Mouse (Mus musculus) gastrocnemius, postnatal 36 days (tissue): ENCODE measurements around the gene Vmo1. TPM values are rescaled to one million over a fixed set of nuclear protein-coding genes. Genes with fewer than 3 reads are reported as not detected.
"Not testable (repeated sequence)": the region's sequence is repeated elsewhere in the genome, so short reads cannot be mapped to it uniquely, and the experiment has no call there.

Experiments
- DNase-seq, 2 experiments: peaks; one replicate each; pipeline ENCODE4 v3.0.0; 2022
- intact Hi-C: fragments of 180-260 bp; cut with DNase I; formaldehyde crosslinking; loops from one replicate; pipeline ENCODE4 v1.15.1; 2025
- total RNA-seq, 2 experiments: library from RNA; stranded (reverse); gene quantifications; 2 replicates each; pipeline ENCODE4 v1.2.3; 2021

Vmo1 gene
- total RNA-seq, 2 experiments from 2014 or later: not detected

DNA sequence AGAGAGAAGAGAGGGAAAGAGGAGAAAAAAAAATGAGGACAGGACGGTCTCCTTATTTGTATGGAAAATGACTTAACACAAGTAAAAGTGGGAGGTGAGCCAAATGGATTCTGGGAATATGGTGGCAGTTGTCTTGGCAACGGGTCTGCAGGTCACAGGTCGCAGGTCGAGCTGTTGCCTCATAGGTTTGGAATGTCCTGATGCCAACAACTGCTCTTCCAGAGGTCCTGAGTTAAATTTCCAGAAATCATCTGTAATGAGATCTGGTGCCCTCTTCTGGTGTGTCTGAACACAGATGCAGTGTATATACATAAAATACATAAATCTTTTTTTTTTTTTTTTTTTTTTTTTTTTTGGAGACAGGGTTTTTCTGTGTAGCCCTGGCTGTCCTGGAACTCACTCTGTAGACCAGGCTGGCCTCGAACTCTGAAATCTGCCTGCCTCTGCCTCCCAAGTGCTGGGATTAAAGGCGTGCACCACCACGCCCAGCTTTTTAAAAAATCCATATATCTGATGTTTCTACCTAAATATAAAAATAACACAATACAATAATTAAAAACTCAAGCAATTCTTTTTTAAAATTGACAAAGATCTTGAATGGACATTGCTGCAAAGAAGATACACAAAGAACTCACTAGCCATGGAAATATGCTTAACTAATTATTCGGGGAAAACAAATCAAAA is 9.0 kb upstream of the Vmo1 start:
- intact Hi-C loops, DNase-seq: not testable (repeated sequence)

DNA sequence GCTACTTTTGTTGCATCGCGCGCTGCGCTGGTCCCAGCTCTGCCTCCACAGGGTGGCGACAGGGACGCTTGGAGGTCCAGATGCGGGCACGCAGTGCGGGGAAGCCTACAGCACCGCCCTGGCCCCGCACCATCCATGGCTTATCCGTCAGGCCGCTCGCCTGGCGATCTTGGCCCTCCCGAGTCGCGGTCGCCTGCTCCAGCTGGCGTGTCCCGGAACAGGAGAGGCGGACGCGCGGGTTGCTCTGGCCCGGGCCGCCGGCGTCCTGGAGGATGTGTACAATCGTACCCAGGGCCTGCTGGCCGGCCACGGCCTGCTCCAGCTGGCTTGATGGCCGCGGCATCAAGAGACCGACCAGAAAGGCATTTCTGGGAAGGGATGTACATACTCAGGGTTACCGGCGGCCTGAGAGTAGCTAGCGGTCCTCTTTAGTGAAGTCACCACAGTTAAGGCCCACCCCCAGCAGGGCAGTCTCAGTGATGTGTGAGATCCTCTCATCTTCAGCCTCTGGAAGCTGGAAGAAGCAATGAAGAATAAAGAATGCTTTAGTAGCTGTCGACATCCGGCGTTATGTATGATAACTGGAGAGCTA is 5.9 kb upstream of the Vmo1 start:
- intact Hi-C loops: no loop called here
- DNase-seq: peak; percentile 34 to 64

DNA sequence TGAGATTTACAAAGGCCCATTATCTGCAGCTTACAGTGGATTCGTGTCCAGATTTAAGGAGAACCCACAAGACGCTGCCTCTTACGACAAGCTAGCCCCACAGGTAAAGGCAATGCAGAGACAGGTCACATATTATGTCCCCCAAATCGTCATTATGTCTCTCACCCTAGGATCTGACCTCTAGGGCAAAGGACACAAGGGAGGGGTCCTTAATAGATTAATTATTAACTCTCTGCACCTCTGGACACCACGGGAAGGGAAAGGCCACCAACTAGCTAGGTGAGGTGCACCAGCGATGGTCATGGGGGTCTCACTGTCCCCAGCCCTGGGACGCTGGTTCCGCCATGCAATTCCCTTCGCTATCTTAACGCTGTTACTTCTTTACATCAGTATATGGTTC is 4.5 kb upstream of the Vmo1 start, which contains the start of gene Gltpd2:
Gene Gltpd2, plus strand, starts transcription at position 274 of the 400 bp plus-strand sequence.
- intact Hi-C loops: loop anchor here (2.0 to 5.0 kb wide), 2 partner anchors 86 to 238 kb away; no protein-coding TSS in a partner anchor
- no peak for DNase-seq

DNA sequence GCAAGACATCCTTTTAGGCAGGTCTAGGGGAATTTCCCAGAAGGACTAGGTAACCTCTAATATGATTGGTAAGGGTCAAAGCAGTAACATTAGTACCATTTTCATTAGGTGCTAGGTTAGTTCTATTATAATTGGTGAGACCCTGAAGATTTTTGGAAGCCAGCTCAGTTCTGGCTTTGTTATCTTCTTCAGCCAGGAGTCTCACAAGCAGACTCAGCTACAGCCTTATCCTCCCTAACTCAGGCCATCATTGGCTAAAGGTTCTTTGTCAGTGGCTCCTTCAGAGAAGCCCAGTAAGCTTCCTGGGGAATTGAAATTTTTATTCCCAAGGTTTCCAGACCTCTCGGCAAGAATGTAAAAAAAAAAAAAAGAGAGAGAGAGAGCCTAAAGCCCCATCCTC is 4.0 kb upstream of the Vmo1 start:
- DNase-seq: no peak
- intact Hi-C loops: loop anchor here (2.0 to 5.0 kb wide), 2 partner anchors 86 to 239 kb away; no protein-coding TSS in a partner anchor

DNA sequence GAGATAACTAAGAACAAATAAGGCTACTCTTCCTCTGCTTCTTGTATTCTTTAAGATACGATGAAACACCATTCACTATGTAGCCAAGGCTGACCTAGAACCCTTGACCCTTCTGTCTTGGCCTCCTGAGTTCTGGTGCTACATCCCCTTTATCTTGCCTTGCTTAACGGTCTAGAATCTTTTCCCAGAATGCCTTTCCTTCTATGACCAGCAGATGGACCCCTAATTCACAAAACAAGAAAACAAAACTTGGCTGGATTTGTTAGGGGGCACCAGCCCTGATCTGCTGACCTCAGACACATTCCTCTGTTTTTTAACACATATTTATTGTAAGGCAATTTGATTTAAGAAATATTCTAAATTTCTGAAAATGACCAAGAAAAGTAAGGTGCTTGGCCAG is 1.9 kb upstream of the Vmo1 start:
- intact Hi-C loops: loop anchor here (5.0 kb wide), 1 partner anchor 241 kb away; no protein-coding TSS in a partner anchor
- no peak for DNase-seq

DNA sequence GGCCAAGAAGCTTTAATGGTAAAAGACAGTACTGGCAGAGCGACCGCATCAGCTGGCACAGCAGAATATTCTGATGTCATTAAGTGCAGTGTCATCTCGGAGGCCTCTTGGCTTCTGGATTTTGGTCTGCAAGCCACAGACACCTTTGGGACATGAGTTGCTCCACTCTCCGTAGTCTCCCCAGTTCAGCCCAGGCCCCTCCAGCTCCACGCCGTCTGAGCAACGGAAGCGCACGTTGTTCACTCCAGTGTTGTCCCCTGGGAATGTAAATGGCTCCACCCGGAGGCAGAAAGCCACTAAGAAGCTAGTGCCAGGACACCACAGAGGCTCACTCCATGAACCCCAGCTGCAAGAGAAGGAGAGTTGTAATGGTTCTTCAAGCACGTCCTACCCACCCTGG is 896 bp downstream of the Vmo1 start:
- intact Hi-C loops: no loop called here

DNA sequence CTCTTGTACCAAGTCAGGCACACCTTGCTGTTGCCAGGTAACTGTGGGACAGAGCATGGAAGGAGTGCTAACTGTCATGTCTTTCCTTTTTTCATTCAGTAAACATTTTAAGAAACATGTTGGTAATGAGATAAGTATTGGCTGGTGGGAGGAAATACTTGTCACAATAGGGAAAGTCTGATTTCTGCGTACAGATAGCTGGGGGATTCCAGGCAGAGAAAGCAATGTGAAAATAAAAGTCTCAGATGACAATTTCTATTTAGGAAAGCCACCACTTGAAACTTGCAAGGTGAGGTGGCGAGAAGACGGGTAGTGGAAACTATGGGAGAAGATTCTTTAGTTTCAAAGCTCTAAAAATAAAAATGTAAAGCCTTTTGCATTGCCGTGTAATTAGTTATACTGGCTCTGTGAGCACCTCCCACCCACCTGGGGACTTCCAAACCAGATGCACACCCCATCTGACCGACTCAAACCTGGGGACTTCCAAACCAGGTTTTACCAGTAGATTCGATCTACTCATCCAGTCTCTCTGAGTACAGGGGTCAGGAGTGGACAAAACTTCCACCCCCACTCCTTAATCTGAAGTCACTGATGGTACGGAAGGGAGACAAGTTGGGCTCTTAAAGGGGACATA is 1.6 kb downstream of the Vmo1 start:
- DNase-seq: no peak

More for the DNA sequence above, 896 bp downstream of the Vmo1 start:
- DNase-seq: peak; percentile 29 to 57

DNA sequence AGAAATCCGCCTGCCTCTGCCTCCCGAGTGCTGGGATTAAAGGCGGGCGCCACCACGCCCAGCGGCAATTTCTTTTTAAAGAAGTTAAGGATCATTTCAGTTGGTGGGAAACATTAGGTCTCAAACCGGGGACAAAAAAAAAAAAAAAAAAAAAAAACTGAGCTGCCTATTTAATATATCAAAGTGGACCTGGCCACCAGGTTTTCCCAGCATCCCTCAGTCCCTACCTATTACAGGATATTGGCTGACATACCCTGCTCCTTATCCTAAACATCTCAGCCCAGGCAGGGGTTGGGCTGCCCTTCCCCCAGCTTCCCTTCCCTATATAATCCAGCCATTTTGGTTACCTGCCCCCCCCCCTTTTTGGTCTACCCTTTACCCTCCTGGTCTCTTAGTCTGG is 2.6 kb downstream of the Vmo1 start:
- no peak for DNase-seq
- intact Hi-C loops: no loop called here

More for the DNA sequence above, 1.6 kb downstream of the Vmo1 start:
- intact Hi-C loops: no loop called here

DNA sequence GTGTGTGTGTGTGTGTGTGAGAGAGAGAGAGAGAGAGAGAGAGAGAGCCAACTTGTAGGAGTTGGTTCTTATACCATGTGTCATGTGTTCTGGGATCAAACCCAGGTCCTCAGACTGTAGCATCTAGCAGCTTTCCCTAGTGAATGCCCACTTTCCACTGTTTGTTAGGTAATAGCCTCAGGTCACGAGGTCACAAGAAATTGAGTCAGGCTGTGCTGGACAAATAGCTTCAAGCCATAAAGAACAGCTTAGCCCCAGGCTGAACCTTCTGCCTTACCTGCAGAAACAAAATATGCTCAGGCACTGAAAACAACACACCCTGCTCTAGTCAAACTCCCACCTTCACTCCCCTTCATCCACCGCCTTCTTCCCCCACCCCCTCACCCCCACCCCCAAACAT is 3.2 kb downstream of the Vmo1 start:
- intact Hi-C loops: no loop called here
- DNase-seq: no peak

DNA sequence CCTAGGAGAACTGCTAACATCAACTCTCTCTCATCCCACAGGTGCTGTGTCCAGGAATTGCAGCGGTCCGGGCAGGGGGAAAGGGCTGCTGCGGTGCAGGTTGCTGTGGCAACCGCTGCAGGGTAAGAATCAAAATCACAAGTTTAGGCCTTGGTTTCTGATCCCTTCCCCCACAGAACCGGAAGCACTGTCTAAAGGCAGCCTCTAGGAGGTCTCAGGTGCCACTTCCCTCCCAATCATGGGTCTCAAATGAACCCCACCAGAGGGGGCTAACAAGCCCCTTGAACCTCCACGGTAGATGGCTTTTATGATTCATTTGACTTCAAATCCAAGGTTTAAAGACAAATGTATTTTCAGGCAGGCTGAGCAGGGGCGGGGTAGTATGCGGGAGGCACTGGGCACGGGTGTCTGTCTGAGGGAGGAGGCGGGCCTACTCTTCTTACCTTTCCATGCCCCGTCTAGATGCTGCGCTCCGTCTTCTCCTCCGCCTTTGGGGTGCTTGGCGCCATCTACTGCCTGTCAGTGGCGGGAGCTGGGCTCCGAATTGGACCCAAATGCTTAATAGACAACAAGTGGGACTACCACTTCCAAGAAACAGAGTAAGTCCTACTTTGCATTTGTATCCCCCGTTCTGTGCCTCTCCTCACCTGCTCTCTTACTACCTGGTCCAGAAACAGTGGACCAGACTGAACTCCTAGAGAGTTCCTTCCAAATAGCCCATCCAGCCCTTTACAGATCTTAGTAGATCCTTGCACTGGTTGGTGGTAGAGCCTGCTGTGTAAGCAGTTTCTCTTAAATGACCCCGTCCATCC is 4.5 kb downstream of the Vmo1 start:
- intact Hi-C loops: loop anchor here (5.0 kb wide), 2 partner anchors 78 to 98 kb away; partner anchors contain the start of genes Arrb2 and Pelp1
- no peak for DNase-seq

DNA sequence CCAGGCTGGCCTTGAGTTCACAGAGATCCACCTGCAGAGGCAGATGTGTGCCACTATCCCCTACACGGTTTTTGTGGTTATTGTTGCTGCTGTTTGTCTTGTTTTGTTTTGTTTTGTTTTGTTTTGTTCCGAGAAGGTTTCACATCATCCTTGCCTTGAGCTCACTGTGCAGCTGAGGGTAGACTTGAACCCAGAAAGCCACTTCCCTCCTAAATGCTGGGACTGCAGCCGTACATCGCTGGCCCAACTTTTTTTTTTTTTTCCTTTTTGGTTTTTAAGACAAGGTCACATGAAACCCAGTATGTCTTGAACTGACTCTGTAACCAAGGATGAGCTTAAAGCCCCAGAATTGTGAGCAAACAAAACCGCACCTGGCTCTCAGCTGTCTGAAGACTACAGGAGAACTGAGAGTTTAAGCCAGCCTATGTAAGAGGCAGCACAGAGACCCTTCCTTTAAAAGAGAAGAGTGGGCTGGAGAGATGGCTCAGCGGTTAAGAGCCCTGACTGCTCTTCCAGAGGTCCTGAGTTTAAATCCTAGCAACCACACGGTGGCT is 7.4 kb downstream of the Vmo1 start:
- intact Hi-C loops: loop anchor here (5.0 kb wide), 2 partner anchors 75 to 95 kb away; partner anchors contain the start of genes Arrb2 and Pelp1
- no peak for DNase-seq

DNA sequence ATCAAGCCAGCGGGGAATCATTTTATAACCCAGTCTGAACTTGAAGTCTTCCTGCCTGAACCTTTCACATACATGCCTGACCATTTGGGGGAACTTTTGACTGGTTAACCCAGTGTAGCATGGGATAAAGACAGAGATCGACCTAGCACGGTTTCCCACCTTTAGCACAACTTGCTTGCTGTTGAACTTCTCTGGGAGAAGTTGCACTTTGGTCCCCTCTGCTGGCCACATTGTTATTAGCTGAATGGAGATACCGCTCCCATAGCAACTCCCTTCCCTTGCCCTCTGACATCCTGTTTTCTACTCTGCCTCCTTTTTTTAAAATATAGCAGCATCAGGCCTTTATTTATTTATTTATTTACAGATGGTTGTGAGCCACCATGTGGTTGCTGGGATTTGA is 8.0 kb downstream of the Vmo1 start:
- DNase-seq: peak; percentile 33 to 66
- intact Hi-C loops: loop anchor here (5.0 kb wide), 2 partner anchors 74 to 94 kb away; partner anchors contain the start of genes Arrb2 and Pelp1

DNA sequence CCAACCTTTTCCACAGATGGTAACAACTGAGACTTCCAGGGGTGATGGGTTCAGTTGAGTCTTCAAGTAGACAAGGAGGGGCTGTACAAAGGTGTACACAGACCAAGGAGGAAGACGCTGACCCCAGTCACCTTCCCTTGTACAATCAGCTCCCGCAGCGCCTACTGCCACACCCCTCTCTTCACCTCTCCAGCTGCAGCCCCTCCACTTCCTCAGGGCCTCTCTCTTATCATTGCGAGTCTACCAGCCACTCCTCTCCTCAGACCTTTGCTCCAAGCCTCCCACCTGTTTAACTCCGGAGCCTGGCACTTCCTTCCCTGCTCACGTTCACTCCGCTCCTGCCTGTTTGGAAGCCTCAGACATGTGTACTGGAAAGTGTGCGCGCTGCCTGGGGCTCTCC is 9.4 kb downstream of the Vmo1 start, which contains the start of gene Tm4sf5:
Gene Tm4sf5, plus strand, starts transcription at position 275 of the 400 bp plus-strand sequence.
- intact Hi-C loops: loop anchor here (2.0 to 5.0 kb wide), 3 partner anchors 46 to 93 kb away; partner anchors contain the start of genes Arrb2, Cxcl16, Pelp1 and Zmynd15
- no peak for DNase-seq

DNA sequence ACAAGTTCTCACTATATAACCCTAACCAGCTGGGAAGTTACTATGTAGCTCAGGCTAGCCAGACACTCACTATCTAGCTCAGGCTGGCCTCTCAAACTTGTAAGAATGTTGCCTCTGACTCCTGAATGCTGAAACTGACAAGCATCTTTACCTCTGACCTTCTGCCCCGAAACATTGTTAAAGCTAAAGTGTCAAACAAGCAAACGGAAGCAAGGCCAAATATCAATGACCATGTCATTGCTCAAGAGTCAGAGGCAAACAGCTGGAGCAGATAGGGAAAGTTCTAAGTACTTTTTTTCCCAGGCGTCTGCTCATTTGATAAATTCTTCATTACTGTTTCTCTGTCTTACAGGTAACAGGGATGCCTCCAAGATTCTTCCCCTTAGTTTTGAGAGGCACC is 12.4 kb downstream of the Vmo1 start:
- DNase-seq: no peak
- intact Hi-C loops: no loop called here

DNA sequence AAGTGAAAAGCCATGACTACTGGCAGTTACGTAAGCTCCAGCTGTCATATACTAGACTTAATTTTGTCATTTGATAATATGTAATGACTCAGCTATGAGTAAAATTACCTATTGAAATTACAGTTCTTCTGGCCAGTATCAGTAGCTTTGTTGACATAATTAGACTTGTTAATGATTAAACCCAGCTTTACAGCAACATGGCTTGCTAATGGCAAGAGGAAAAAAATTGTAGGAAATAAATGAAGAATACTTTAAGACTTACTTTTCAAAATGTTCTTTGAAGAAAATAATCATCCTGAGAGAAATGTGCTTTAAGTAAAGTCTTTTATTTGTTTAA is 14.0 kb downstream of the Vmo1 start:
- intact Hi-C loops: no loop called here

DNA sequence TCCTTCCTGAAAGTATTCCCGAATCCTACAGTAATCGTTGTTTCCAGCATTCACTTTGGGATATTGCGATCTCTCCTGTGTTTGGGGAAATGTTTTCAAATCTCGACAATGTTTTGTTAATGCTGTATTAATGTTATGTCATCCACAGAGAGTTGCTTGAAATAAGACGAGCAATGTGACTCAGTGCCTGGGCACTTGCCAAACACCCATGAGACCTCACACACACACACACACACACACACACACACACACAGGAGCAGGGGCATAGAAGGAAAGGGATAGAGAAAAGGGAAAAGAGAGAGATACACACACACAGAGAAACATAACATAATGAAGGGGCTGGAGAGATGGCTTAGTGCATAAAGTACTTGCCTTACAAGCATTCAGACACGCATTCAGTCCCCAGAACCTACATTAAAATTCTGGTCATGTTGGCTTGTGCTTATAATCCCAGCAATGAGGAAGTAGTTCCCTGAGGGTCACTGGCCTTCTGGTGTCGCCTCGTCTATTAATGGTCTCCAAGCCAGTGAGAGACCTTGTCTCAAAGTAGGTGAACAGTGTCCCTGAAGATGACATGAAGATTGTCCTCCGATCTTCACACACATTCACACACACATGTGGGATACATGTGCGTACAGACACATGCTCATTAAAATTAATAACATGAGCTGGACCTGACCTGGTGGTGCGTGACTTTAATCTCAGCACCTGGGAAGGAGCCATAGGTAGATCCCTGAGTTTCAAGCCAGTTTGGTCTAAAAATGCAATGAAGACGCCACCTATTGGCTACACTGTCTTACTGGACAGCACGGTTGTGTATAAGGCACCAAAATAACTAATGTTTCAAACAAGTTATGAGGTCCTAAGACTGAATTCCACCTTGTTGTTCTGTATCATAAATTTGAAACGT is 14.6 kb downstream of the Vmo1 start:
- DNase-seq: no peak
- intact Hi-C loops: loop anchor here (2.0 kb wide), 1 partner anchor 45 kb away; no protein-coding TSS in a partner anchor

More for the DNA sequence above, 14.0 kb downstream of the Vmo1 start:
- no peak for DNase-seq

DNA sequence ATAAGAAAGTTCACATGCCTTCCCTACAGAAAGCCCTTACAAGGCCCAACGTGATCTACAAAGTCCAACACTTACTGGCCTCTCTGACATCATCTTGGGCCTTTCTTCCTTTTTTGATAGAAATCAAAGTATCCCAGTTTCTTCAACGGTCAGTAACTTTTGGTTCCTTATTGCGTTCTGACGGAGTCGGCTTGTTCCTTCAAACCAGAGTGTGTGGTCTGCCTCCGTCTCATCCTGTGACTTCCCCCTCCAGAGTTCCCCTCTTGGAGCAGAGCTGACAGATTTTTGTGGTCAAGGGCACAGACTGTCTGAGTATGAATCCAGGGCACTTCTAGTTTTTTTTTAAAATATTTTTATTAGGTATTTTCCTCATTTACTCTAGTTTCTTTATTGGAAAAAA is 24.7 kb downstream of the Vmo1 start:
- intact Hi-C loops: no loop called here
- DNase-seq: no peak

DNA sequence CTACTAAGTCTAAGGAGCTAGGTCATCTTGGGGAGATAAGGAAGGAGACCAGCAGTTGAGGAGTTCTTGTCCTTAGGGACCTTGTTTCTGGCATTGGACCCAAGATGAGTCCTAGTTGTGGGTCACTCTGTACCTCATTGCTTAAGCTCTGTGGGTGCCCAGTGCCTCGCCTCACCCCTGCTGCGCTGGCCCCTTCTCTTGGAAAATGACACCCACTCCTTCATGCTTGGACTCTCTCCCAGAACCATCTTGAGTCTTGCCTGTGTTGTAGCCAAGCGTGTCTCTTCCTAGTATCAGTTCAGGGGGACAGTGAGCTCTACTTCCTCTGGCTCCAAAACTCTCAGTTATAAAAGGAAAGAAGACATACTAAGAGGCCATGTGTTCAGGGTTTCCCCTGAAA is 25.3 kb downstream of the Vmo1 start:
- DNase-seq: peak; percentile 27 to 41
- intact Hi-C loops: no loop called here

DNA sequence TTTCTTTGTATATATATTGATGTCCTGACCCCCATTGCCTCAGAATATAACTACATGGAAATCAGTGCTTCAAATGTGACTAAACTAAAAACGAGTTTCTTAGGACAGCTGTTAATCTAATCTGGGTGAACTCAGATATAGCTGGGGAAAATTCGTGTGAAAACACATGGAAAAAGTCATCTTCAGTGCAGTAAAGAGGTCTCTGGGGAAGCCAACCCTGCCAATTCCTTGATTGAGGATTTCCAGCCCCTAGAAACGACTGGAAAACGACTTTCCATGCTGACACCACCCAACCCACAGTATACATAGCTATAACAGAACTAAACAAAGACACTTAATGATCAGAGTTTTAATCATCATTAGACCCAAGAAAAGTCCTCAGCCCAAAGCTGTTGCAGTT is 26.6 kb downstream of the Vmo1 start:
- intact Hi-C loops: no loop called here
- DNase-seq: peak in 1 of 2 experiments; percentile 24
